Mouse (Mus musculus): ENCODE measurements around the gene Brf1.

Gene Brf1

GRCm38 (mm10) chr12:112976371-112977073, 24.0 kb downstream of the Brf1 start, which contains the start of gene Btbd6:
Gene Btbd6, plus strand, starts transcription at chr12:112976482.
- peak; percentile 97 for DNase-seq (ENCODE audit: low read depth)

GRCm38 (mm10) chr12:112974736-112975135, 25.8 kb downstream of the Brf1 start:
- DNase-seq (ENCODE audit: low read depth), result no peak

DNA sequence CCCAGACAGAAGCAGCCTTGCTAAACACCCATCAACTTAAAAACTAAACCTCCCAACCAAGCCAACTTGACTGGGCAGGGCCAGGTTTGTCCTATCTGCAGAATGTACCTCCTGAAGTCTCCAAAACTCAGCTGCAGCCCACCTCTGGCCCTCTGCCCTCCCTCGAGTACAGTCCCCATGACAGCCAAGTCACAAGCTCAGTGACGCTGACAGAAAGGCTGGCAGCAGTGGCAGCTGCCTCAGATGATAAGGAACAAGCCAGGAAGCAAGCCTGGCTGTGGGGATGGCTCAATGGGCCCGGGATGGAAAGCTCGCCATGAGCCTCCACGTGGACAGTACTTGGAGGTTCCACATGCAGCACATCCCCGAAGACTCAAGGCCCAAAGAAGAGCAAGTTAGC, 30.9 kb downstream of the Brf1 start:
- no peak for DNase-seq (ENCODE audit: low read depth)

GRCm38 (mm10) chr12:112968943-112969342, 31.6 kb downstream of the Brf1 start:
- DNase-seq (ENCODE audit: low read depth), result no peak

DNA sequence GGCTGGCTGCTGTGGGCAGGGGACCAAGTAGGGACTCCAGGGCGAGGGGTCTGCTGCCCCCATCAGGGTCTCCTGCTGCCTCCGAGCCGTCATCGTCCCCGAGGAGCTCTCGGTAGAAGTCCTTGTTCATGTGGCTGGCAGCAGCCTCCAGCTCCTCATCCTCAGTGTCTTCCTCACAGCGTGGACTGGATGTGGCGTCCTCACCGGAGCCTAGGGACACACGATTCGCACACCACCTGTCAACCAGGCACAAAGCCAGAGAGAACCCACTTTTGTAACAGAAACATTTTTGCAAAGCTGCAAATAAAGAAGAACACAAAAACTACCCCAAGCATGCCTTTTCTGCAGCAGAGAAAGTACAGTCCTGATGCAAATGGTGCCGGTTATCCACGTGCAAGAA, 34.7 kb downstream of the Brf1 start:
- DNase-seq (ENCODE audit: low read depth), result no peak

DNA sequence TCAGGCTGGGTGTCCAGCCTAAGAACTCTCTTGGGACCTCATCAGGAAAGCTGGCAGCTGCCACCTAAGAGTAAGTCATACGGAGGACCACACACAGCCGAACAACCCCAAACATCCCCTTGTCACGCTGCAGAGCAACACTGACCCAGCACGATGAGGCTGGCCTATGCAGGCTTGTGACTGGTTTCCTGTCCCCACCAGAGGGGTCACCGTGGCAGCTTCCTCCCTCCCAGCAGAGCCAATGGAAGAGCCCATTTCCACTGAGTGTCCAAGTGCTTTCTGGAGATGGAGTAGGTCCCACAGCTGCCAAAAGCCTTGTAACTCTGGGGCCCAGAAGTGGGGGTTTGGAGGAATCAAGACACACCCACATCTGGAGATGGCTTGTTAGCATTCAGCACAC, 38.6 kb downstream of the Brf1 start:
- no peak for DNase-seq (ENCODE audit: low read depth)

GRCm38 (mm10) chr12:112961428-112961827, 39.1 kb downstream of the Brf1 start:
- DNase-seq (ENCODE audit: low read depth), result no peak

GRCm38 (mm10) chr12:112959421-112959820, 41.1 kb downstream of the Brf1 start:
- DNase-seq (ENCODE audit: low read depth), result peak; percentile 70

DNA sequence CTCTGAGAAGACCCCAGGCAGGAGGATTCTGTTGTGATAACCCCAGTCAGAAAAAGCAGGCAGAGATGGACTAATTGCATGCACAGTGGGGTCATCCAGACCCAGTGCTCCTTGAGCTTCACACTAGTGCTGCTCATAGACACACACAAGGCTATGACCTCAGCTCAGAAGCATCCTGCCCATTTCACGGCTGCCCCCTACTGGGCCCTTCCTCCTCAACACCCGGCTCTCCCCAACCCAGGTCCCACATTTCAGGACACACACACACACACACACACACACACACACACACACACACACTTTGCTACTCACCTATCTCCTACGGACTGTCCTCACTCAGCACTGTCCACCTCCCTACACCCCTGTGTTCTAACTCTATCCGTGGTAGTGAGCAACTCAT, 42.2 kb downstream of the Brf1 start:
- DNase-seq (ENCODE audit: low read depth), result peak; percentile 75

DNA sequence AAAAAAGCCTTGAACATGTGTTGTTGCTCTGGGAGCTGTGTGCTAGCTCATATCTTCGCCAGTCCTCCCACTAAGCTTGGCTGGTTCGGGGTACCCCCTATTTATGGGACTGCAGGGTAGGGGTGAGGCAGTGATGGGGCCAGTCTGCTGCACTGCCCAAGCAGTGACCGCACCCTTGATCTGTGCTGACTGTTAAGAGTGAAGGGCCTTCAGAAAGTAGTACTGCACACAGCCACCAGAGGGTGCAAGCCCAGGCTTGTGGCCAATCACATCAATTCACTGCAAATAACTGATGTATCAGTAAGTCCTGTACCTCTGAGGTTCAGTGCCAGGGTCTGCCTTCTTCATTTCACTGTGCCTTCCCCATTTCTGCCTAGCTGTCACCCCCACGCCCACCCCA, 44.7 kb downstream of the Brf1 start:
- peak; percentile 84 for DNase-seq (ENCODE audit: low read depth)

DNA sequence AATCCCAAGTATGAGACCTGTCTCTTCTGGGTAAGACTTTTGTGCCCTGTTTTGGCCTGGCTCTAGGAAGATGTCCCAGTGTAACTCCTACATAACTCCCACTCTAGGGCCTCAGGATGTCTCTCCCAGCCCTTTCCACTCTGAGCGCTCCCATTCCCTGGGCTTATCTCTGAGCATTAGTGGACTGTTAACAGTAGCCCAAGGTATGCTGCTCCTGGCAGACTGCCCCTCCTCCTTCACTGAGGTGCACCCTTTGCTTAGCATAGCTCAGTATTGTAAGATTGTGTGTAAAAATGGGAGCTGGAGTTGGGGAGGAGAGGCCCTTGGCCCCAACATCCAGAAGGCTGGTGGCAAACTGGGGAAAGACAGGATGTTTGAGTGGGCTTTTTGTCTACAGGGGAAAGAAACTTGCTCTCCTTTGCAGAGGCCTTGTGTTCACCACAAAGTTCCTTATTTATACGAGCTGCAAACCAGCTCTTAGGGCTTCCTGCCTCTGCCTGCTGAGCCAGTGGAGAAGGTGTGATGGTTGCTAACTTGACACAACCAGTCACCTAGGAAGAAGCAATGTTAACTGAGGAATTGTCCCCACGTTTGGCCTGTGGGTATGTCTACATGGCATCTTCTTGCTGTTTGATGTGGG, 47.5 kb downstream of the Brf1 start:
- no peak for DNase-seq (ENCODE audit: low read depth)

DNA sequence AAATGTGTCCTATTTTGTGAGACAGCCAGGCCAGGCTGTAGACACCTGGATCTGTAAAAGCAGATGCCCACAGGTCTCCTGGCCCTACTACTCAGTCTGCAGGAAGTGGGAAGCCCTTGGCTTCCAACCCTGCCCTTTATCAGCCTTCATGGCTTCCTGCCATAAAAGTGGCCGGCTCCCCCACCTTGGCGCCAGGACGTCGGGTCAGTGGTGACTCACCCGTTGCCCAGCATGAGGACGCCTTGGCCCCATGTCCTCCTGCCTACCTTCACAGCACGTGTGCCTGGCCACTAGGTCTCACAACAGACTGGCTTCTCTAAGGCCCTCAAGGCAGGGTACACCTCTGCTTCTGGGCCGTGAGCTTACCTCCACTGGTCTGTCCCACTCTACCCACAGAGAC, 48.1 kb downstream of the Brf1 start:
- DNase-seq (ENCODE audit: low read depth), result no peak

DNA sequence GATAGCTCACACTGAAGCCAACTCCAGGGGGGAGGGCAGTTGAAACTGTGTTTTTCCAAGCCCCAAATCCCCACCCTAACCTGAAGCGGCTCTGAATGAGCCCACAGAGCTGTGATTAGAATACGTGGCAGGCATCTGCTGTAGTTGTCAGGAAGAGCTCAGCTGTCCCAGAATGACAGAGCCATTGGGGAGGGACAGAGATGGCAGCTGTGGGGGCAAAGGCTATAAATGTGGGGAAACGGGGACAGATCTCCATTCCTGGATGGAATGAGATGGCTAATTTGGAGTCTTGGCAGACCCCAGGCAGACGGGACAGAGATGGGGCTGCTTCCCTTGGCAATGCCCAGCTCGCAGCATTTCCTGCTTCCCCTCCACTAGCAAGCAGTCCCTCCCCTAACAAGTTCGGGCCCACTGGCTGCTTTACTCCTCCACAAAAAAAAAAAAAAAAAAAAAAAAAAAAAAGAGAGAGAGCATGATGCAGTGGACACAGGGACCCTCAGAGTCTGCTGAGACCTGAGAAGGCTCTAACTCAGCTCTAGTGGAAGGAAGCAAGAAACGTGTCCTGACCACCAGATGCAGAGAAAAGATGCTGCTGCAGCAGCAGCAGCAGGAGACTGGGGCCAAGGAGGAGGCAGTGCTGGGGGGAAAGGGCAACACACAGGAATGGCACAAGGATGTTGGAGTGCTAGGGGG, 49.2 kb downstream of the Brf1 start:
- no peak for DNase-seq (ENCODE audit: low read depth)

DNA sequence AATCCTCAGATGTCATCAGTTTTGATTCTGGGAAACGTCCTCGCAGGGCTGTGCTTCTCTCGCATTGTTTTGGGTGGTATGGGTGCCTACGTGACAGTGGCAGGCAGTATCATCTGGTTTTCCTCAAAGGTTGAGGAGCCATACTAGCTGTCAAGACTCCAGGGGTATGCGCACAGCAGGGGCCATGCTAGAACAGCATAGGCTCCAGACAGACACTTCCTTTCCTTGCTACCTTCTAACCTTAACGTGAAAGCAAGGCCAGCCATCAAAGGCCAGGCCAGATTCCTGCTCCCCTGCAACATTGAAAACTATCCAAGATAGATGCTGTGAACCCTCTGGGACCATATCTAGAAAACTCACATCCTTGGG, 49.8 kb downstream of the Brf1 start:
- DNase-seq (ENCODE audit: low read depth), result no peak

- DNase-seq (ENCODE audit: low read depth), result peak; percentile 85
Observed at GRCm38 (mm10) chr12:112950040-112950760, 50.3 kb downstream of the Brf1 start.

- peak; percentile 79 for DNase-seq (ENCODE audit: low read depth)
Observed at GRCm38 (mm10) chr12:112947307-112947706, 53.2 kb downstream of the Brf1 start.

DNA sequence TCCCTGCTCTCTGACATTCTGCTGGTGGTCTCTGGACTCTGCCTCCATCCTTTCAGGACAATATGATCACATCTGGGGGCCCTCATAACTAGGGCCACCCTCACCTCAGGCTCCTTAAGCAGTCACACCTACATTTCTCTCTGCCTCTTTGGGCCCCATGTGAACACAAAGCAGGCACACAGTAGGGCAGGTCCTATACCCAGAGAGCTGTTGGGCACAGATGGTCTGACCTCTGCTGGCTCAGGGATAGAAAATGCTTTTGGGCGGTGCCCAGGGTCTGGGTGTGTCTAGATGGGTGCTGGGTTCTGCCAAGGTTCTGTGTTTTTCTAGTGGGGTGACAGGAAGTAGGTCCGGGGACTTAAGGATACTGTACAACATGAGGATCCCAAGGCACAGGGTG, 56.8 kb downstream of the Brf1 start:
- no peak for DNase-seq (ENCODE audit: low read depth)

GRCm38 (mm10) chr12:112941776-112942713, 58.5 kb downstream of the Brf1 start, which contains the start of gene Nudt14:
Gene Nudt14, minus strand, starts transcription at chr12:112942124.
- DNase-seq (ENCODE audit: low read depth), result peak; percentile 89

- DNase-seq (ENCODE audit: low read depth), result no peak
Observed at GRCm38 (mm10) chr12:112941156-112941775, 59.2 kb downstream of the Brf1 start.

- no peak for DNase-seq (ENCODE audit: low read depth)
Observed at GRCm38 (mm10) chr12:112940710-112941109, 59.8 kb downstream of the Brf1 start.

GRCm38 (mm10) chr12:112940238-112940637, 60.3 kb downstream of the Brf1 start:
- DNase-seq (ENCODE audit: low read depth), result no peak

Measured in naive thymus-derived CD4-positive, alpha-beta T cell, adult 2 months (primary cell).